Mouse (Mus musculus) intestine, embryonic 16.5 days (tissue): ENCODE results near the gene Tomm40l. TPM values are rescaled to one million over a fixed set of nuclear protein-coding genes. Genes with fewer than 3 reads are reported as not detected.

Experiments used
- ATAC-seq: fragments of 200-750 bp; cut with Nextera tagmentation; 2 replicates; pipeline ENCODE4 v1.8.0; 2017; ENCODE audit warnings: moderate TSS enrichment, moderate library complexity
- H3K27ac ChIP-seq: fragments of 300-500 bp; sonication (generic); 2 replicates; pipeline ENCODE4 v1.5.1; 2014; ENCODE audit warnings: mild to moderate bottlenecking, low read length
- H3K27me3 ChIP-seq: fragments of 300-500 bp; sonication (generic); replicated peaks from 2 replicates; pipeline ENCODE4 v1.6.1; 2014; ENCODE audit warnings: low read length, control low read depth, mixed read lengths; ENCODE audit not compliant: control insufficient read depth, insufficient read depth
- H3K36me3 ChIP-seq: fragments of 300-500 bp; sonication (generic); 2 replicates; pipeline ENCODE4 v1.6.1; 2014; ENCODE audit warnings: low read length, control low read depth; ENCODE audit not compliant: control insufficient read depth, insufficient read depth
- H3K4me1 ChIP-seq: fragments of 300-500 bp; sonication (generic); 2 replicates; pipeline ENCODE4 v1.6.1; 2014; ENCODE audit warnings: low read length, control low read depth, mixed read lengths; ENCODE audit not compliant: control insufficient read depth, insufficient read depth
- H3K4me2 ChIP-seq: fragments of 300-500 bp; sonication (generic); 2 replicates; pipeline ENCODE4 v1.6.1; 2014; ENCODE audit warnings: low read depth, low read length, control low read depth
- H3K4me3 ChIP-seq: fragments of 300-500 bp; sonication (generic); 2 replicates; pipeline ENCODE4 v1.5.1; 2014; ENCODE audit warnings: mild to moderate bottlenecking, low read length
- H3K9ac ChIP-seq: fragments of 300-500 bp; sonication (generic); 2 replicates; pipeline ENCODE4 v1.6.1; 2014; ENCODE audit warnings: low read depth, low read length
- H3K9me3 ChIP-seq: fragments of 300-500 bp; sonication (generic); 2 replicates; pipeline ENCODE4 v1.6.1; 2016; ENCODE audit warnings: low read length, control low read depth; ENCODE audit not compliant: control insufficient read depth
- WGBS: fragments of 180-500 bp; shearing (Covaris S2); extraction: QIAGEN DNeasy Blood & Tissue Kit; methylation state at CpG from one replicate; pipeline ENCODE4 v1.1.7; 2014; 5-methylcytosine and 5-hydroxymethylcytosine counted together
- polyA plus RNA-seq: library from polyadenylated mRNA; unstranded; fragments of >200 nt; fragmentation: Nextera tagmentation; extraction: Ambion mirVana; gene quantifications from 2 replicates; pipeline ENCODE4 v1.2.1, GENCODE M21; 2015

Tomm40l gene
- polyA plus RNA-seq, 1 experiment from 2014 or later = 34.7 TPM

DNA sequence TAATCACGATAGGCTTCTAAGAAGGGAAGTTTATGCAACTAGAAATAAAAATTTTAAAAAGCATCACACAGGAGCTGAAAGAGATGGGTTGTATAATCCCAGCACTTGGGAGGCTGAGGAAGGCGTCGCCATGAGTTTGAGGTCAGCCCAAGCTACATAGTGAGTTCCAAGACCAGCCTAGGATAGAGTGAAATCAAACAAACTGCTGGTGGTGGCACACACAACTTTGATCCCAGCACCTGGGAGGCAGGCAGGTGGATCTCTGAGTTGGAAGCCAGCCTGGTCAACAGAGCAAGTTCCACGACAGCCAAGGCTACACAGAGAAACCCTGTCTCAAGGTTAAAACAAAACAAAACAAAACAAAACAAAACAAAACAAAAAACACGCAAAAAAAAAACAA lies 10.0 kb upstream of the Tomm40l start:
- Histone ChIP-seq H3K9ac (no peak overlapping the region), H3K27me3 (no peaks in the 10 kb centered on the region), H3K9me3 (no peaks in the 10 kb centered on the region), H3K4me3 (no peak overlapping the region), H3K36me3 (peaks cover 22% of the 10 kb centered on the region), H3K27ac (no peak overlapping the region), H3K4me1 (no peaks in the 10 kb centered on the region), H3K4me2 (no peak overlapping the region)
- no peak for ATAC-seq
- WGBS = 81% methylated on average over 5 of the region's 5 CpGs

DNA sequence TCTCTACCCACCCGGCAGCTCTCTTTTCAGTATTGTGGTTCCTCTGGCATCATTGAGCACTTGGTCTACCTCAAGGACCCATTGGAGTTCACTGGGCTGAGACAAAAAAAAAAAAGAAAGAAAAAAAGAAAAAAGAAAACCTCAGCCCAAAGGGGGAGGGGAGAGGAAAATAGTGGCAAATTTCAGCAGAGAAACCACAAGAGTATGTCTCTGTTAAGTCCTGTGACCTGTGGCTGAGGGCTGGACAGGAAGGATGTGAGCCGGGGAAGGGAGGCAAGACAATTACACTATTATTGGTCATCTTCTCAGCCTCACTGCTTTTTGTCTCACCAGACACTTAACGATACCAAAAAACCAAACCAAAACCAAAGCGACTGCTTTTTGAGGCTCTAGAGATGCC lies 9.5 kb upstream of the Tomm40l start:
- Histone ChIP-seq H3K9me3 (no peaks in the 10 kb centered on the region), H3K36me3 (peaks cover 17% of the 10 kb centered on the region; the same call in 1 of the 2 replicates), H3K27ac (no peak overlapping the region), H3K4me2 (no peak overlapping the region), H3K27me3 (no peaks in the 10 kb centered on the region), H3K4me3 (no peak overlapping the region), H3K4me1 (no peaks in the 10 kb centered on the region), H3K9ac (no peak overlapping the region)
- 73% methylated on average over 4 of the region's 4 CpGs for WGBS
- no peak for ATAC-seq

DNA sequence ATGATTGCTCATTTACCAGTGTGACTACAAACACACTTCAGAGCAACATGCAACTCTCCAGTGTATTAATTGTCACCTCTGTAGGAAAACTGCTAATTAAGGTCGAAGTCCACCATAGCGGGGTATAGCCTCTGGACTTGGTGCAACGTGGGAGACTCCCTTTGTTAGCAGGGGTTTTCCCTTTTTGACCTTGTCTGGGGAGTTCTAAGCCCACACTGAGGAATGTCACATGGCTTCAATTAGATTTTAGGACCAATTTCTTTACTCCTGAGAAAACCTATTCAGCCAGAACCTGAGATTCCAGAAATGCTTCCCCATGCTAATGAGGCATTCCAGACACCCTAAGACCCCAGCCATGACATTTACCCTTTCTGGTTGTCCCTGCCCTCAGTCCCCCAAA lies 7.9 kb upstream of the Tomm40l start:
- no peak overlapping the region for H3K4me2 ChIP-seq
- no peak overlapping the region for H3K27ac ChIP-seq
- no peaks in the 10 kb centered on the region for H3K27me3 ChIP-seq
- no peak for ATAC-seq
- H3K36me3 ChIP-seq = peaks cover 8% of the 10 kb centered on the region; the same call in 1 of the 2 replicates
- no peak overlapping the region for H3K9ac ChIP-seq
- H3K9me3 ChIP-seq = no peaks in the 10 kb centered on the region
- no peaks in the 10 kb centered on the region; the same call in 1 of the 2 replicates for H3K4me1 ChIP-seq
- 69% methylated on average over 3 of the region's 3 CpGs for WGBS
- H3K4me3 ChIP-seq = no peak overlapping the region

DNA sequence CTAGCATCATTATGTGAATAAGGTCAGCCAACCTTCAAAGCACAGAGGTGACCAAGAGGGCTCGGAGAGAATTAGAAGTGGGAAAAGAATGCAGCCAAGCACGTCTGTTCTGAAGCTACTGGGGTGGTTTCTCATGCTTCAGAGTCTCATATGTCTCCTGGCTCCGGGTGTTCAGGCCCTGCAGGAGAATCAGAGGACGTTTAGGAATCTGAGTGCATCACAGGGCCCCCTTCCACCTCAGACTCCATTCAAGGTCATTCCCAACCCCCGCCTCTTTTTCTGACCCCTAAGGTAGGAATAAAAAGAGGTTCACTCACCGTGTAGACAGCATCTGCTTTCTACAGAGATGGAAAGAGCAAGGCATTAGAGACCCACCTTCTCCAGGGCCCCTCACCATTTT lies 7.4 kb upstream of the Tomm40l start:
- Histone ChIP-seq H3K4me1 (no peaks in the 10 kb centered on the region; the same call in 1 of the 2 replicates), H3K4me2 (no peak overlapping the region), H3K9ac (no peak overlapping the region), H3K36me3 (0 out of 2 replicates have a peak, but pooled peaks cover 3% of the 10 kb centered on the region), H3K27ac (no peak overlapping the region), H3K9me3 (no peaks in the 10 kb centered on the region), H3K4me3 (no peak overlapping the region), H3K27me3 (no peaks in the 10 kb centered on the region)
- ATAC-seq = no peak
- 60% methylated on average over 6 of the region's 6 CpGs for WGBS

DNA sequence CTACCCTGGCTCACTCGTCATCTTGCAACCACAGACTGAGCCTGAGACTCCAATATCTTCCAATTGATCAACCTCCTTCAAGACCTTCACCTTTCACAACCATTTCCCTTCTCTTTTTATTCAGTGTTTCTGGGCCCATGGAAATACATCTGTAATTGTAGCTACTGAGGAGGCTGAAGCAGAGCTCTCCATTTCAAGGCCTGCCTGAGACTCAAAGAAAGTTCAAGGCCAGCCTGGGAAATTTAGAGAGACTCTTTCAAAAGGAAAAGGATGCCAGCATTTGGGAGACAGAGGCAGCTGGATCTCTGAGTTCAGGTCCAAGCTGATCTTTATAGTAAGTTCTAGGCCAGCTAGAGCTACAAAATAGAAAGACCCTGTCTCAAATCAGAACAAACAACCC lies 5.6 kb upstream of the Tomm40l start:
- 92% methylated on average over 1 of the region's 1 CpGs for WGBS
- Histone ChIP-seq H3K9ac (no peak overlapping the region), H3K27ac (no peak overlapping the region), H3K27me3 (no peaks in the 10 kb centered on the region), H3K9me3 (no peaks in the 10 kb centered on the region), H3K4me2 (no peak overlapping the region), H3K4me3 (no peak overlapping the region), H3K4me1 (peaks cover 3% of the 10 kb centered on the region), H3K36me3 (no peaks in the 10 kb centered on the region)
- no peak for ATAC-seq

DNA sequence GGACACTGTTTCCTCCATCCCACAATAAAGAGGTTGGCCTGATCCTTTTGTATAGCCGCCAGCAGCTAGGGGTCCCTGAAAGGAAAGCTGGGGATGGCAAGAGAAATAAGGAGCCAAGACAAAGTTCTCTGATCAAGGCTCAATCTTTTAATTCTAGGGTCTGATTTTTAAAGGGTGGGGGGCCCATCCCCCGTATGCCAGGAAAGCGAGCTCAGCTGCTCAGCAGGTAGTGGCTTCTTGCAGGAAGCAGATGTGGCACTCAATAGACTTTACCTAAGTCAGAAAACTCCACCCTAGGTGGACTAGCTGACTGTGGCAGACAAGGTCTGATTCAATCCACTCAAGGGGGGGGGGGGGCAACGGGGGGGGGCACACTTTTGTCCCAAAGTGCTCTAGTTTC lies 4.5 kb upstream of the Tomm40l start:
- Histone ChIP-seq H3K9me3 (no peaks in the 10 kb centered on the region), H3K27ac (no peak overlapping the region)
- 53% methylated on average over 4 of the region's 4 CpGs for WGBS

DNA sequence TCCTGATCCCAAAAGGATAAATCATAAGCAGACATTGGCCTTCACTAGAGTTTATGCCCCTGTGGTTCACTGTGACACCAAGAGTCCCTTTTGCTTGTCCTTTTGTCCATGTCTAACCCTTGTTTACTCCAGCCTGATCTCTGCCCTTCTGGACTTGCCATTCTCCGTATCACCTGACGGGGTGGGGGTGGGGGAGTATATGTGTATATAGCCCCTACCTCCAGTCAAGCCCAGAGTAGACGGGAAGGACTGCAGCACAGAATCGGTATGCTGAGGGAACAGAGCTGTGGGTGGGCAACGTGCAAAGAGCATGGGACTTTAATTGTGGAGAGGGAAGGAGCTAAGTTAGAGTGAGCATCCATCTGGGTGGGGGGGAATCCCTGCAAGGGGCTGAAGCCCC lies 2.5 kb upstream of the Tomm40l start, which contains the start of gene Apoa2:
Gene Apoa2 (plus strand): TSS at position 198 of the 400 bp plus-strand sequence.
- no peak within 1 kb of the TSS for H3K4me3 ChIP-seq
- H3K9me3 ChIP-seq = no peaks in the 10 kb centered on the region
- peaks cover 9% of the 10 kb centered on the region for H3K4me1 ChIP-seq
- no peak for ATAC-seq
- H3K9ac ChIP-seq = no peak within 1 kb of the TSS
- no peak within 1 kb of the TSS for H3K27ac ChIP-seq
- no peaks in the 10 kb centered on the region for H3K27me3 ChIP-seq
- H3K36me3 ChIP-seq = no peaks in the 10 kb centered on the region
- no peak within 1 kb of the TSS for H3K4me2 ChIP-seq
- WGBS = 62% methylated on average over 5 of the region's 5 CpGs

More for the DNA sequence above, 4.5 kb upstream of the Tomm40l start:
- ATAC-seq = no peak
- no peak overlapping the region for H3K4me2 ChIP-seq
- no peak overlapping the region for H3K4me3 ChIP-seq
- no peaks in the 10 kb centered on the region for H3K27me3 ChIP-seq
- H3K4me1 ChIP-seq = peaks cover 3% of the 10 kb centered on the region
- H3K36me3 ChIP-seq = no peaks in the 10 kb centered on the region
- no peak overlapping the region for H3K9ac ChIP-seq

DNA sequence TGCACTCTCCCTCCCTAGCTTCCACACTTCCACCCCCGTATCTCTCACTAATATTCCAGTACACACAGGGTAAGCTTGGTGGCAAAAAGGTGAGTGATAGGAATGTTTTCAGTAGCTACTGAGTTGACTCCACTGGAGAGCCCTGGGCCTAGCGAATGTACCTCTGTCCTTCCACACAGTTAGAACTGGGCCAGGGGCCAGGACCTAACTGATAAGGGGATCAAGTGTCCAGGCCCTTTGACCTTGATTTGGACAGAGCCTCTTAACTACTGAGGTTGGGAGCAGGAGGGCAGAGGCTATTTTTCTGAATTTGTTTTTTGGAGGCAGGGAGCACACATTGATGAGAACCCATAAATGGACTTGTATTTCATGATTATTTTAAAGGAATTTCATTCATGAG lies 1.5 kb upstream of the Tomm40l start:
- Histone ChIP-seq H3K27ac (no peak overlapping the region), H3K9me3 (no peaks in the 10 kb centered on the region), H3K9ac (no peak overlapping the region), H3K4me3 (no peak overlapping the region), H3K4me2 (no peak overlapping the region), H3K36me3 (0 out of 2 replicates have a peak, but pooled peaks cover under 1% of the 10 kb centered on the region), H3K4me1 (peaks cover 9% of the 10 kb centered on the region), H3K27me3 (no peaks in the 10 kb centered on the region)
- ATAC-seq = no peak
- 76% methylated on average over 2 of the region's 2 CpGs for WGBS

DNA sequence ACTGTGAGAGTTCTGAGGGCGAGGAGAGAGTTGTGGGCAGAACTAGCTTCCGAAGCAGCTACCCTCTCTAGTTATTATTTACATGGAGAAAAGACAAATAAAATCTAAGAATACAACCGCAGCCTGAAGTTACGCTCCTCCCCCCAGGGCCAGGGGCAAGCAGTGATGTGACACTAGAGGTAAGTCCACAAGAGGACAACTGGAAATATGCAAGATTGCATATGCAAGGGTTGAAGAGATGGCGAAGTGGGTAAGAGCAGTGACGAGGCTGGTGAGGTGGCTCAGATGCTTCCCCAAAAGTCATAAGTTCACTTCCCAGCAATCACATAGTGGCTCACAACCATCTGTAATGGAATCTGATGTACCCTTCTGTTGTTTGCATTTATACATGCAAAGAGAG lies 854 bp upstream of the Tomm40l start:
- Histone ChIP-seq H3K27ac (peak overlapping the region; percentile 91), H3K9ac (peak overlapping the region; percentile 66), H3K4me1 (peaks cover 9% of the 10 kb centered on the region), H3K4me3 (peak overlapping the region; percentile 47), H3K9me3 (no peaks in the 10 kb centered on the region), H3K36me3 (0 out of 2 replicates have a peak, but pooled peaks cover 2% of the 10 kb centered on the region), H3K4me2 (peak overlapping the region; percentile 51), H3K27me3 (no peaks in the 10 kb centered on the region)
- 77% methylated on average over 6 of the region's 6 CpGs for WGBS
- no peak for ATAC-seq
